Mouse (Mus musculus) ES-E14 (cell line): ENCODE measurements around the gene Spata32. TPM values are rescaled to one million over a fixed set of nuclear protein-coding genes. Genes with fewer than 3 reads are reported as not detected.

Experiments used
- DNase-seq: peaks from one replicate; pipeline ENCODE4 v3.0.0-alpha.2; 2013; ENCODE audit warnings: low read depth, low spot score
- H3K27ac ChIP-seq: 2 replicates; pipeline ENCODE4 v1.5.1; 2012; ENCODE audit warnings: low read depth, mild to moderate bottlenecking, low read length, moderate library complexity, mixed read lengths; ENCODE audit not compliant: poor library complexity, insufficient read depth, severe bottlenecking
- H3K36me3 ChIP-seq: 2 replicates; pipeline ENCODE4 v1.6.1; 2012; ENCODE audit warnings: mild to moderate bottlenecking, low read length, moderate library complexity, mixed read lengths; ENCODE audit not compliant: control insufficient read depth, poor library complexity, insufficient read depth, severe bottlenecking
- H3K4me1 ChIP-seq, 2 experiments: fragments of 150-350 bp in 1 of 2; sonication (generic) in 1 of 2; 2 replicates each; pipeline ENCODE4 v1.6.1; 2012; ENCODE audit warnings: low read length in 2 of 2, mild to moderate bottlenecking in 1 of 2, mixed read lengths in 1 of 2; ENCODE audit not compliant: control insufficient read depth in 2 of 2, insufficient read depth in 2 of 2, poor library complexity in 1 of 2
- H3K4me3 ChIP-seq, 2 experiments: fragments of 150-350 bp in 1 of 2; sonication (generic) in 1 of 2; 2 replicates each; pipeline ENCODE4 v1.5.1; 2012; ENCODE audit warnings: low read length in 2 of 2, low read depth in 1 of 2, mild to moderate bottlenecking in 1 of 2, mixed read lengths in 1 of 2; ENCODE audit not compliant: insufficient read depth in 1 of 2, poor library complexity in 1 of 2, severe bottlenecking in 1 of 2
- H3K9ac ChIP-seq: 2 replicates; pipeline ENCODE4 v1.6.1; 2012; ENCODE audit warnings: low read depth, mild to moderate bottlenecking, low read length, mixed read lengths; ENCODE audit not compliant: poor library complexity, insufficient read depth, severe bottlenecking
- H3K9me3 ChIP-seq: fragments of 150-350 bp; sonication (generic); 2 replicates; pipeline ENCODE4 v1.6.1; 2012; ENCODE audit warnings: low read depth, mild to moderate bottlenecking, low read length; ENCODE audit not compliant: control insufficient read depth, insufficient read depth
- CHD2 ChIP-seq: IDR thresholded peaks from 2 replicates; pipeline ENCODE4 v1.6.1; 2014; ENCODE audit warnings: mild to moderate bottlenecking, low read depth, low read length, inconsistent platforms
- HCFC1 ChIP-seq: IDR thresholded peaks from 2 replicates; pipeline ENCODE4 v1.6.1; 2012; ENCODE audit warnings: low read length, inconsistent platforms, borderline replicate concordance; ENCODE audit not compliant: insufficient read depth
- MAFK ChIP-seq: IDR thresholded peaks from 2 replicates; pipeline ENCODE4 v1.6.1; 2014; ENCODE audit warnings: mild to moderate bottlenecking, low read depth, low read length, inconsistent platforms; ENCODE audit not compliant: insufficient read depth
- ZC3H11A ChIP-seq: IDR thresholded peaks from 2 replicates; pipeline ENCODE4 v1.6.1; 2012; ENCODE audit warnings: low read depth, mild to moderate bottlenecking, inconsistent platforms, low read length, borderline replicate concordance
- ZNF384 ChIP-seq: IDR thresholded peaks from 2 replicates; pipeline ENCODE4 v1.6.1; 2012; ENCODE audit warnings: low read depth, low read length, inconsistent platforms
- in situ Hi-C, 2 experiments: fragments of 600-800 bp; cut with MboI; formaldehyde crosslinking; loops; one replicate each; pipeline ENCODE4 v1.15.1; 2025; ENCODE audit warnings: low sequenced_read_pairs in 2 of 2, inconsistent platforms in 1 of 2; ENCODE audit not compliant: unreplicated experiment in 2 of 2
- total RNA-seq: library from RNA; depleted of rRNA; stranded (reverse); fragments of 300-350 nt; gene quantifications from 2 replicates; pipeline ENCODE4 v1.2.3, GENCODE M21; 2012

Gene Spata32
- total RNA-seq, 1 experiment, result not detected

DNA sequence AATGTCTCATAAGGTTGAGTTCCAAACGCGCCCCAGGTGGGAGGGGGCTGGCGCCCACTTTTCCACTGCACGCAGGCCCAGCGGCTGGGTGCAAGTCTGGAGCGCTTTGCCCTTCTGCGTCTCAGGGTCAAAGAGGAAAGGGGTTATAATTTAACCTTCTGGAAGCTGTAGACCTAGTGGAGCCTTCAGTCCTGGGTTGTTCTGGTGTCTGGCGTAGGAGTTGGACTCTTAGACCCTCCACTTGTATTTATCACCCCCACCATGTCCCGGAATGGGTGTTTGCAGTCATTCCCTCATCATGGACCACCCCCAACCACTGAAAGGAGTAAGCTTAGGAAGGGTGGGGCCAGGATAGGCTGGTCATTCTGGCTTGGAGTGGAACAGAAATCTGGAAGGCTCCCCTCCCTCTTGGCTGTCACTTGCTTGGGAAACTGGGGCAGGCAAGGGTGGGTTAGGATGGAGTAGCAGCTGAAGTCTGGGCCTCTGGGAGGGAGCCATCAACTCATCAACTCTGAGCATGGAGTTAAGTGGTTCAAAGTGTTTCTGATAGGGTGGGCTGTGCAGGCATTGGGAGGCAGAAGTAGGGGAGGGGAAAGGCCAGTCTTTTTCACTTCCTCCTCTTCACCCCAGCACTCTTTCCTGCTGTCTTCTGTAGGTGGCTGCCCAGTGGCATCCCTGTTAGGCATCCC lies 46.4 kb downstream of the Spata32 start:
- no peak overlapping the region for H3K27ac ChIP-seq
- no peak overlapping the region for H3K9ac ChIP-seq
- DNase-seq, result no peak
- peak overlapping the region in 1 of 2 experiments; percentile 64; a peak in 1 of 4 replicates for H3K4me3 ChIP-seq
- TF ChIP-seq ZC3H11A, result no peak
- no peak for TF ChIP-seq HCFC1
- TF ChIP-seq ZNF384, result no peak
- no peak for TF ChIP-seq MAFK
- TF ChIP-seq CHD2, result no peak
- no peaks in the 10 kb centered on the region for H3K9me3 ChIP-seq
- no peaks in the 10 kb centered on the region for H3K36me3 ChIP-seq
- in situ Hi-C loops, result no loop called here
- peaks cover 12 to 21% of the 10 kb centered on the region in 2 experiments; a peak in 3 of 4 replicates for H3K4me1 ChIP-seq

DNA sequence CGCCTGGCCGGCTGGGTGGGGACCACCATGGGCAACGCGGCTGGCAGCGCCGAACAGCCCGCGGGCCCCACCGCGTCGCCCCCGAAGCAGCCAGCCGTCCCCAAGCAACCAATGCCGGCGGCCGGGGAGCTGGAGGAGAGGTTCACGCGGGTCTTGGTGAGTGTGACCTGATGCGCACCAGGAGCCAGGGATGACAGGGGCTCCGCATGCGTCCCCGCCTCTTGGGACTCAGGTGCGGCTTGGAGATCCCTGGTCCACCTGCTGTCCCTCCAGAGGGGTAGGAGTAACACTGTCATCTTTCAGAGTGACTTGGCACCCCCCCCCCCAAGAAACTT lies 47.0 kb downstream of the Spata32 start:
- H3K9me3 ChIP-seq, result no peaks in the 10 kb centered on the region
- peak overlapping the region; percentile 64 to 70 for H3K4me3 ChIP-seq
- H3K27ac ChIP-seq, result no peak overlapping the region
- H3K4me1 ChIP-seq, result peaks cover 11 to 21% of the 10 kb centered on the region in 2 experiments; a peak in 3 of 4 replicates
- H3K36me3 ChIP-seq, result no peaks in the 10 kb centered on the region
- H3K9ac ChIP-seq, result peak overlapping the region; percentile 65
- in situ Hi-C loops, result no loop called here
- DNase-seq, result no peak
- TF ChIP-seq ZC3H11A (no peak), HCFC1 (no peak), MAFK (no peak), CHD2 (no peak), ZNF384 (no peak)

DNA sequence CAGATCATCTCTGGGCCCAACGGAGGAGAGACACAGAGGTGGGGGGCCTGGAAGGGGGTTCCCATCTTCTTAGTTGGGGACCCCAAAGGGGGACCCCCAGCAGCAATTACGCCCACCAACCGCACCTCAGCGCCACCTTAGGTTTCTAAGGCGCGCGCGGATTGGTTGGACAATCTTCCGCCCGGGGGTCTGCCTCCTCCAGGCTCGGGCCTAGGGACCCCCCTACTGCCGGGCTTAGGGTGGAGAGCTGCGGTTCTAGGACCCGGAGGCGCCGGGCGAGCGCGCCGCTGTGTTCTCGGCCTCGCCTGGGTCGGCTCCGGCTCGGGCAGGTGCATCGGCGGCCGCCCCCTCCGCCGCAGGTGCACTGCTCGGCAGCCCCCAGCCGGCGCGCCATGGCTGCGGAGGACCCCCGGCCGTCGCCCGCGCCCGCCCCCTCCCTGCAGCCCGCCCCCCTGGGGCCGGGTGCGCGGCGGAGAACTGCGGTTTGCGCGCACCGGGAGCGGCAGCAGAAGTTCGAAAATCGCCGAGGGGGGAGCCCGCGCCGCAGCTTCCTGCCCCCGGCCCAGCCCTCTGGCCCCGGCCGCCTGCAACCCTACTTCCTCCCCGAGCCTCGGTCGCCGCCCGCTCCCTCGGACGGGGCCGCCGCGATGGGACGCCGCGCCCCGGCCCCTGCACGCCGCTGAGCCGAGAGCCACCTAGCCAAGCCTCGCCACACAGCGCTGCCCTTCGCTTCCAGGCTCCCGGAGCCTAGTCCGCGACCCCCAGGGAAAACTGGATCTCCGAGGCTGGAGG lies 47.5 kb downstream of the Spata32 start, which contains the start of gene Fmnl1:
Gene Fmnl1, plus strand, starts transcription at position 614 of the 792 bp plus-strand sequence.
- Histone ChIP-seq H3K9ac (peak within 1 kb of the TSS; percentile 65), H3K27ac (no peak within 1 kb of the TSS), H3K9me3 (no peaks in the 10 kb centered on the region), H3K4me3 (peak within 1 kb of the TSS; percentile 64 to 70), H3K36me3 (no peaks in the 10 kb centered on the region), H3K4me1 (peaks cover 9 to 16% of the 10 kb centered on the region in 2 experiments; a peak in 3 of 4 replicates)
- TF ChIP-seq ZNF384 (no peak), ZC3H11A (no peak), HCFC1 (no peak), CHD2 (no peak), MAFK (no peak)
- in situ Hi-C loops, result no loop called here
- no peak for DNase-seq

DNA sequence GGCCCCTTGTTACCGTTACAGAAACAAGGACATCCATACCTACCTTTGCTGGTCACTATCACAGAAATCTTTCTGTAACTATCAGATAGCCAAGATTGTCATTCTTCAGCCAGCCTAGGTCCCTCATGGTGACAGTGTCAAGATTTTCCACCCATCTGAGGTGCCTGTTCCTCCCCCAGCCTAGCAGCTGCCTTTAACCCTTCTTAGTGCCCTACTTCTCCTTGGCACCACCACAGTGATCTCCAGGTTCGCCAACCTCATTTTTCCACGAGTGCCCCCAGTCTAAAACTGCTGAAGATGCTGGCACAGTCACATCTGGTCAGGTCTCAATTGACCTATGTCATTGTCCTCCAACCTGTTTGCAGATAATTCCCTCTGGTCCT lies 48.1 kb downstream of the Spata32 start:
- in situ Hi-C loops, result no loop called here
- Histone ChIP-seq H3K4me1 (peaks cover 7 to 13% of the 10 kb centered on the region in 2 experiments; a peak in 3 of 4 replicates), H3K4me3 (peak overlapping the region; percentile 64 to 70; a peak in 3 of 4 replicates), H3K36me3 (no peaks in the 10 kb centered on the region), H3K27ac (no peak overlapping the region), H3K9ac (no peak overlapping the region), H3K9me3 (no peaks in the 10 kb centered on the region)
- no peak for DNase-seq
- TF ChIP-seq ZC3H11A (no peak), MAFK (no peak), ZNF384 (no peak)
